Mouse (Mus musculus) regulatory T cell (primary cell): Measurements from ENCODE around the gene Ldlrad3.

Experiments used
- in situ Hi-C: fragments of 300-600 bp; cut with MboI, MseI; formaldehyde crosslinking; loops from one replicate; pipeline ENCODE4 v1.15.1; 2025; ENCODE audit warnings: high pct_unique_total_duplicates

Gene Ldlrad3

DNA sequence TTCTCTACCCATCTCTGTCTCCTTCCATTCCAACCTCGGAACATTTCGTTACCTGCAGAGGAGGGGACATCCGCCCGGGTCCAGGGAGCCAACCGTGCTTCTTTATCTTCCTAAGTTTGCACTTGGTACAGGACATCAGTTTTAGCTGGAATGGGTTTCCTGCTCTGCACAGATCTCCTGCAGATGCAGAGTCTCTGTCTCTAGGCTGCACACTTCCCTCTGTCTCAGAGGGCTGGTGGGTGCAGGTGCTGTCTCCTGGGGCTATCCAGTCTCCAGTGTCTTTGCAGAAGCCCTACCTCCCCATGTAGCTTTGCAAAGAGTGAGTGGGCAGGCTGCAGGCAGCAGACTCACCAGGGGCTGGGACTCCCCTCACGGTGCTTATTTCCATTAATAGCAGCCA, 109.9 kb downstream of the Ldlrad3 start:
- in situ Hi-C loops, result no loop called here

DNA sequence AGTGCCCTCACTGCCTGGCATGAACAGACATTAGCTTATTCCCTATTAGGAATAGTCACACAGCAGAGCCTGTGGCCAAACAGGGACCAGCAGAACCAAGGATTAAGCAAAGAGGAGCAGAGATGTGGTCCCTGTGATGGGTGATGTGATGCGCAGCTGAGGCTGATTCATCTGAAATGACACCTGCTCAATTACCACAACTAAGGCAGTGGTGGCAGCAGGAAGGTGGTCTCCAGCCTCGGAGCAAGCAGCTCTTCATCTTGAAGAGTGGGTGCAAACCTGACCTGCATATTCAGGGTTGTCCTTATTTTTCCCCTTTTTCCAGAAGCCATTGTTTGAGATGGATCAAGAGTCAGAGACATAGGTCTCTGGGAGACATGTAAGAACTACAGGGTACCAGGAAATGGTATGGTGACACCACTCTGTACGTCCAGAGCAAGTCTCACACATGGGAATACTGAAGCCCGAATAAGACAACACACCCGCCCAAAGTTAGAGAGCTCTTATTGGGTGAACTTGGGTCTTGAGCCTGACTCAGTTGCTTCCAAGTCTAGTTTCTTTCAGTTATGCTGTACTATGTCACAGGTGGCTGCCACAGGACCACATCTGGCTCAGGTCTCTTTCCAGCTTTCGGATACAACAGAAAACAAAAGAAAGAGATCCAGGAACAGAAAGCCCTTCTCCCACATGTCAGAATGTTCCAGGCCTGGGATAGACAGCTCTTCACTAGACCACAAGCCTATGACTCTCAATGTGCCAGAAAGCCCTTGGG, 112.7 kb downstream of the Ldlrad3 start:
- in situ Hi-C loops, result loop anchor here (5.0 kb wide), 1 partner anchor 166 kb away; no protein-coding TSS in a partner anchor

DNA sequence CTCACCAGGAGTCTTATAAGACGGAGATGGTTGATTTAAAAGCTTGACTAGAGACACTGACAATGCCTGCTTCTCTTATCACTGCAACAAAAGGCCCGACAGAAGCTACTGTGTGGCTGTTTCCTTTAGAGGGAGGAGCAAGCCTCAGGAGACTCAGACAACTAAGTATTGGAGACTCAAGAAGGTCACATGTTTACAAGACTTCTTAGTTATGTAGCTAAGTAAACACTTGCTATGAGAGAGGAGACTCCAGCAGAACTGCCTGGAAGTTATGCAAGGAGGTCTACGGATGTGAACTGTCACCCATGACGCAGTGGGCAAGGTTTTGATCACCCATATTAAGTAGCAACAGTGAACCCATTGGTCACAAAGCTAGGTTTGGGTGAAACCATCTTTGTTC, 113.3 kb downstream of the Ldlrad3 start:
- in situ Hi-C loops, result loop anchor here (5.0 kb wide), 1 partner anchor 166 kb away; no protein-coding TSS in a partner anchor

DNA sequence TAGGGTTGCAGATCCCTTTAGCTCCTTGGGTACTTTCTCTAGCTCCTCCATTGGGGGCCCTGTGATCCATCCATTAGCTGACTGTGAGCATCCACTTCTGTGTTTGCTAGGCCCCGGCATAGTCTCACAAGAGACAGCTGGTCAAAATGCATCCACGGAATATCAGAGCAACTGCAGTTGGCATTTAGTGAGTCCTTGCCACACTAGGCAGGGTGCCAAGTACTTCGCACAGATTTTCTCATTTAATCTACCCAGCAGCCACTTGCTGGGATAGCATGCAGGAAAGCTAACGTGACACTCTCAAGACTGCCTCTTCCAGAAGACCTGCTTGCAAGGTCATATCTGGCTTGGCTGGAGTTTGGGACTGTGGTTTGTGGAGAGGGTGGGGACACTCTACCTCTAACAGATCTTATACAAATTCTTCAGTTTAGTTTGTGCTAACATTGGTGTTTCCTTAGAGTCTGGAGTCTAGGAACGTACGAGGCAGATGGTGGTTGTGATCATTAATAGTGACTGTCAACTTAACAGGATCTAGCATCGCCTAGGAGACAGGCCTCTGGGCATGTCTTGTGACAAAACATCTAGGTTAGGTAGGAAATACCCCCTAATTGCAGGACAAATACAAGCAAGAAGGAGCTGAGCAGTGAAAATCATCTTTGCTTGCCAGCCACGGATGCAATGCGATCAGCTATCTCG, 115.0 kb downstream of the Ldlrad3 start:
- in situ Hi-C loops, result loop anchor here (5.0 kb wide), 1 partner anchor 164 kb away; no protein-coding TSS in a partner anchor

DNA sequence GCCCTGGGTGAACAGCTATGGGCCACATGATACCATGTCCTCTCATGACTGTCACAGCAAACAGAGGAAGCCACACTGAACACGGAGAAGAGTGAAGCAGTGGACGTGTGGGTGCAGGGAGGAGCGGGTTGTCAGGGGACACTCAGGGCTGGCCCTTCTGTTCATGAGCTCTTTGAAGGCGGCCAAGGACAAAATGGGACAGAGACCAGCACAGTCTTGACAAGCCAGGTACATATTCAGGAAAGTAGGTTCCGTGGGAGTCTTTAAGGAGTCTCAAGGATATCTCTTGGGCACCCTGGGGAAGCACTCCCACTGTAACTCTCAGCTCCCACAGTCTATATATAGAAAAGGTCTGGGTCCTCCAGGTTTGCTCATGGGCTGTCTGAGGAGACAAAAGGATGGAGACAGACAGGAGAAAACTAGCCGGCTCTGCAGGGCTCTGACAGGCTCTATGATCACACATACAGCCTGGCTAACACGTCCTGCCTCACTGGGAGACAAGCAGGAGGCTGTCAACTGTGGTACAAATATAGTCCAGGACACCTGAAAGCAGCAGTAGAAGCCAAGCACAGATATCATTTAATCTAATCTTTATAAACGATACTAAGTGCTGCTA, 121.3 kb downstream of the Ldlrad3 start:
- in situ Hi-C loops, result no loop called here

DNA sequence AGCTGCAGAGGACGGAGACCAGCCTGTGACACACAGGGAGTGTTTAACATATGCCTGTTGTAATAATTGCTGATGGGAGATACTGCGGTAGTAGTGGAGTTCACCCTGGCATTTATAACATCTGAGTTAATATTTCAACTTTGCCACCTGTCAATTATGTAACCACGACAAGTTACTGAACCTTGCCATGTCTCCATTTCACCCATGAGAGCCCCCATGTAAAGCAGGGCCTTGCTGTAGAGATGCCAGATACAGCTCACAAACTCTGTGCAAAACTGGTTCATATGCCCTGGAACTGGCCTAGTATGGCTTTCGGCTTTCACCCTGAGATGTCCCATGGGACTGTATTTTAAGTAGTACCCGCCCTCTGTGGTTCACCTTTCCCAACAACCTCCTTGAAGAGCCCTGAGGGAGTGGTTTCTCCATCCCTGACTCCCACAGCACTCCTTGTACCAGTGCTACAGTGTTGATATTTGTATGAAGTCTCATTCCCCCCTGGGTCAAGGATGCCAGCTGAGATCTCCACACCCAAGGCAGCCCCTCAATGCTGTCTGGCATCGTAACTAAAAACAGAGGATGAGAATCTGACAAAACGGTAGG, 122.2 kb downstream of the Ldlrad3 start:
- in situ Hi-C loops, result no loop called here

DNA sequence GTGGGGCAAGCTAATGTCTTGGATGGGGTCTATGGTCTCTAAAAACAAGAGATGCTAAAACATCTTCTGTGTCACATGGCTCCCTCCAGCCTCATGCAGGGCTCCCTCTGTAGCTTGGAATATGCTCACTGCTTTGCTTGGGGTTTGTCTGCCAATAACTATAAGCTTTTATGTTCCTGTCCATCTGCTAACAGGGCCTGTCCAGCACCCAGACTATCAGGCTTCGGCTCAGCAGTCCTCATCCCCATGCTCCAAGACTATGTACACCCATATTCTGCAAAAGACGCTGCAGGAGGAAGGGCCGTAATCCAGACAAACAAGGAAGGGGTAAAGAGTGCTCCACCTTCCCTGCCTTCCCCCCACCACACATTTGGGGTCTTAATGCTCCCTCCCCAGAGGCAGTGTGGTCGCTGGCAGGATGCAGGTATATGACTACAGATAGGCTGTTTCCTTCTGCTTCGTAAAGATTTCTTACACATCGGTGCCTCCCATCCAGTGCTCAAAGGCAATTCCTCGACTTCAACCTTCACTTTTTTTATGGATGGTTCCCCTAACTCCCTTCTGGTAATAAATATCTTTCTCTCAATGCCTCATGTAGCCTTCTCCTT, 123.2 kb downstream of the Ldlrad3 start:
- in situ Hi-C loops, result no loop called here

DNA sequence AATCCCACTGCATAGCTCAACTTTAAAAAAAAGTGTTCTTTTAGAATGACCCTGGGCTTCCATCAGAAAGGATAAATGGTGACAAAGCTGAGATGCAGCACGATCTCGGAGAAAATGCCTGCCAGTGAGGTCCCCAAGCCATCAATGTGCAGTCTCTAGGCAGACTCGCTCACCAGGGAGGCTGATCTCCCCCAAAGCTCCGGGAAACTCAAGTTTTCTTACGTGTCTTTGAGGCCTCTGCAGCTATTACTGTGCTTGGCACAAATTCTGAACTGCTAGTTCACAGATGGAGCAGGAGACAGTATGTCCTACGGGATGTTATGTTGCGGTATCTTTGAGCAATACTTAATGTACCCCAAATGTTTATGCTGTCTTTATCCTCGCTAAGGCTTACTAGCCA, 124.3 kb downstream of the Ldlrad3 start:
- in situ Hi-C loops, result no loop called here

DNA sequence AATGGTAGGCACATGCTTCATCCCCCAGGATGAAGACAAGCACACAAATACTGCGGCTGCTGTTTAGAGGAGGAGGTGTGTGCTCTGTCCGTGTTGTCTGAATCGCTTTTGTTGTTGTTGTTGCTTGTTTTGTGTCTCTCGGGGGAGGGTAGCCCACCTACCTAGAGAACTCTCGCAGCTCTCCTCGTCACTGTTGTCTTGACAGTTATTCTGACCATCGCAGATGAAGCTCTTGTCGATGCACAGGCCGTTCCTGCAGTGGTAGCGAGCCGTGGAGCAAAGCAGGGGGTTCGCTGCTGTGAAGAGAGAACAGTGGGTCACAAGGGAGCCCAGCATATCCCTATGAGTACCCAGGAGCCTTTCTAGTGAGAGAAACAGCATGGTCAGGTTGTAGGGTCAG, 128.4 kb downstream of the Ldlrad3 start:
- in situ Hi-C loops, result no loop called here

DNA sequence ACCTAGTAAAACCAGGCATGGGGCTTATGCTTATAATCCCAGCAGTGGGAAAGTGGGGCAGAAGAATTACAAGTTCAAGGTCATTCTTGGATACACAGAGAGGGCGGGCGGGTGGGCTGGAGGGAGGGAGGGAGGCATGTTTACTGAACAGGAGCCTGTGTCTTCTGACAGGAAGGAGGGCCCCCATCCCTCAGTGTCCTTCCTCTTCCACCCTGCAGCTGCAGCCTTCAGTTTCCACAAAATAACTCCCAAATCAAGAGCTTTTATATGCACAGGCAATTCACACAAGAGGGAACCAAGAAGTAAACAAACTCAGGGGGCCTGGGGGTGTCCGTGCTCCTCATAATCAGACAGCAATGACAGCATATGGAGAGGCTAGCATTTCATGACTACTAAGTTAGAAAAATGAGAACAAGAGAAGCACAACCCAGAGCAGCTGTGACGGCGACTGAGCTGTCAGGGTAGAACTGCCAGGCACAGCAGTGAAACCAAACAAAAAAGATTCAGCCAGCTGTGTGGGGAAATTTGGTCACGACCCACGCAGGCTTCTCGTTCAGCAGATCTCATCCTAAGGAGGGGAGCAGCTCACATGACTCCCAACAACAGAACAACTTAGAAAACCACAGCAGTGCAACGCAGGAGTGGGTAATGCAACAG, 129.0 kb downstream of the Ldlrad3 start:
- in situ Hi-C loops, result no loop called here

DNA sequence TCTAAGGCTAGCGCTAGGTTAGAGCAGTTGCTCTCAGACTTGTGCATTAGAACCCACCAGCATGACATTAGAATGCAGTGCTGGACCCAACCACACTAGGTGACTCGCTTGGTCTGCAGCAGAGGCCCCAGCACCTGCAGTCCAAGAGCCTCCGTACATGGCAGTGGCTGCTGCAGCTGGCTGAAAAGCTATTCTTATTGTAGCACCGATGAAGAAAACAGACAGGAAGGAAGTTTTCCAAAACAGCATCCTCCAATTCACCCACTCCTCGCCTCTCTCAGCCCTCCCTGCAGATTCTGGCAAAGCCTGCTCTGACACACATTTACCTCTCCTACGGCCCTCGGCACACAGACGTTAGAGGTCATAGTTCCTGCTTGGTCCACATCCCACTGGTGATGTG, 130.0 kb downstream of the Ldlrad3 start:
- in situ Hi-C loops, result no loop called here

DNA sequence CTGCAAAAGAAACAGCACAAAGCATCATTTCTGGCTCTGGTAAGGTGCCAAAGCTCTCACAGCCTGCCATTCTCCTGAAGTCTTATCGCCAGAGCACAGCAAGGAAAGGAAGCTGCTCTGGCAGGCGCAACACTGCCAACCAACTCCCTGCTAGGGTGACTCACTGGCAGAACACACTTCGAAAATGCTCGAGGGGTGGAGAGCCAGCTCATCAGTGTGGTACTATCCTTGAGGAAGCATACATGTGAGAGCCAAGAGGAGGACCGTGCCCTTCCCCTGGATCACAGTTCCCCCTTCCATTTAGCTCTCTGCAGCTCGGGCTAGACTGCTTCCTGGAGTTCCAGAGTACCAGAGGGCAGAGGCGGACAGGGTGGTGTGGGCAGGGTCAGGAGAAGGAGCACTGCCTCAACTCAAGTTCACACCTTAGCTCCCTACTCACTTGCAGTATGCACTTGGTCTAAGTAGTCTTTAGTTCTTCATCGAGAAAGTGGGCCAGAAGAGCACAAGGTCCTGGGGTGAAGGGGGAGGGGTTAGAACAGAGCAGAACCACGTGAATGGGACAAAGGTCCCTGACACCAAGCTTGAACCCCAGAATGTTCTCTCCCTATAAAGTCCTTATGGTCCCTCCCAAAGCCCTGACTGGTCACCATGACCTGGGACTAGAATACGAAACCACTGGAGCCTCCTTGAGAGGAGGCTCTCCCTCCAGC, 133.1 kb downstream of the Ldlrad3 start:
- in situ Hi-C loops, result no loop called here

DNA sequence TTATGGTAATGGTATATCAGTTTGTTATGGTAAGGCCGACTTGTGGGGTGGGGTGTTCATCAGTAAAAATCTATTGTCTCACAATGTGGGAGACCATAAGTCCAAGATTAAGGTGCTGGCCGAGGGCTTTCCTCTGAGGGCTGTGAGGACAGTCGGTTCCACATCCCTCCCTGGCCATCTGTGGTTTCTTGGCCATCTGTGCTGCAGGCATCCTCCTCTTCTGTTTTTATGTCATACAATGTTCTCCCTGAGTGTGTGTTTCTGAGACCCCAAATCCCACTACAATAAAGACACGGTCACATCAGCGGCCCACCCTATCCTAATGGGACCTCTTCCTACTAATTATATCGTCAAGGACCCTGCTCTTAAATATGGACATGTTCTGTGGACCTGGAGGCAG, 133.8 kb downstream of the Ldlrad3 start:
- in situ Hi-C loops, result no loop called here

DNA sequence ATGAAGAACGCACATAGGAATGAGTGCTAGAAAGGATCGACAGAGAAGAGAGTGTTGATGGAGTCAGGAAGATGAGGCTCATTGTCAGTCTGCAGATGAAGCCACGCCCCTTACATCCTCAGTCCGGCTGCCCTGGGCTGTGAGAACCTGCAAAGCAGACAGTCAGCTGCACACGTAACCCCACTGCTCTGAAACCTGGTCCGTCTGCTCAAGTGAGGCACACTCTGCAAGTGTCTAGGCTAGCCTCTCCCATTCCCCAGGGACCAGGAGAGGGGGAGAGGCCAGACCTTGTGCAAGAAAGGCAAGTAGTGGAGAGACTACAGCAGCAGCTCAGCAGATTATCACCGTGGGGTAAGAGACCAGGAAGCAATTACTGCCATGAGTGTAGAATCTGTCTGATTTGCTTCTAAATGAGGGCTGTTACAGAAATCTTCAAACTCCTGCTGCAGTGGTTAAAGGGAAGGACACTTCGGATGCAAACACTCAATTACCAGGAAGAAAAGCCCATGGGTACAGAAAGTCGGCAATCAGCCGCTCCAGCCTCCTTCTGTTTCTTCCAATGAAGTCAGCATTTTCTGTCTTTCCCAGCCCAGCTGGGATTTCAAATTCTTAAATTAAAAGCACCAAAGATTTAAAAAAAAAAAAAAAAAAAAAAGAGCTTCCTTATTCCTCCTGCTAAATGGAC, 136.2 kb downstream of the Ldlrad3 start:
- in situ Hi-C loops, result no loop called here

DNA sequence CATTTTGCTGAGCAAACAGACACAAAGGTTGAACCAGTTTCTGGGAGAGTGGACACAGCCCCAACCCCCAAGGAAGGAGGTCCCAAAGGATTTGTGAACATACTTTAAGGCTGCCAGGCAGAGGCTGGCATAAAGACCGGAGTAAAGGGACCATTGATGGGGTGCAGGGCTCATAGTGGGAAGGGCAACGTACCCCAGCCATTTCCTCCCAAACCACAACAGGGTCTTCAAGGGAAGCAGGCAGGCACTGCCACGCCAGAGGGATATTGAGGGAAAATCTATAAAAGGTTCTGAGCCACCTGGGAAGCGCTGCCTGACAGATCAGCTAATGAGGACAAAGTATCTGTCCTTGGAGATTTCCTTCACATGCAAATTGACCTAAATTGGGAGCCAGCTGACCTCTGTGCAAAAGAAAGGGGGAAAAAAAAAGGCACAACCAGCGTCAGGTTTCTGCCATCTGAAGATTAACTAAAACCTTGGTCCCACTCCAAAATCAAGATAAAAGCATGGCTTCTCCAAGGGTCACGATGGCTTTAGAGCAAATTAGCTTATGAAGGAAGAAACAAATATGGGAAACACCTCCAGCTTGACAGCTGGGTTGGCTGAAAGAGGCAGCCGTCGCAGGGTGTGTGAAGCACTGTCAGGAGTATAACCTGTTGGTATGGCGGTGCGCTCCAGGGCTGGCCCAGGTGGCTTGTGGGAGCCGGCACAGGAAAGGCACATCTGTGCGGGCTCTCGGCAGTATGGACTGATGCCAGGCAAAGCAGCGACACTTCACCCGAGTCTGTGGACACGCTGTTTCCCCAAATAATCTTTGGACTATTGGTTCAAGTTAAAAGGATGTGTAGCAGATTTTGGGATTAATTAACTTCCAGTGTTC, 137.6 kb downstream of the Ldlrad3 start:
- in situ Hi-C loops, result no loop called here

DNA sequence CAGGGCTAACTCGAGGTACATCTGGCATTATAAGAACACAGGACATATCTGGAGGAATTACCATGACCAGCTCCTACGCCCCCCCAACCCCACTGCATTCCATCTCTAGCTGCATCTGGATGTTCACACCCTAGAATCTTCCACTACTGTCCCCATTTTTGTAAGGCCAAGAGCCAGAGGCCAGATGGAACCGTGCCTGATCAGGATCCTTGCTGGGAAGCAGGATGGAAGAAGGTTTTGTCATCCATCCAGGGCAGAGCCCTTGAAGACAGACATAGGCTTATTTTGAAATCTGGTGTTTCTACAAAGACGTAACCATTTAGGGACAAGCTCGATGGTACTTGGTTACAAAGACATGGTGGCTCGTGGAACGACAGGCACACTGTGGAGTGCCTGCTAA, 139.7 kb downstream of the Ldlrad3 start:
- in situ Hi-C loops, result no loop called here

DNA sequence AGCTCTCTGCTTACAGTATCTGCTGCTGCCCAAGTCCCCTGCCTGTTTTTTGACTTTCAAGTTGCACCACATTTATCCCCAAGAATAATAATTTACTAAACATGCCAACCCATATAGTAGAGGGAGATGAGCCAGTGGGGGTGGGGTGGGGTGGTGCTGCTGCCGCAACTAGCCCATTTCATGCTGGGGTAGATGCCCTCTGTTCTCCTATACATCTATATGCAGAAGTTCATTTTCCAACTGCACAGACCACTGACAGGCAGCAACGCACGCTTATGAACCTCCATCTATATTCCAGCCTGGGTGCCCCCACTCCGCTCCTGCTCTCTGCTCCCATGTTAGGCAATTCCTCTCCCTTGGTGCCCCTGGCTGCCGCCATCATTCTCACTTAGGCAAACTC, 145.7 kb downstream of the Ldlrad3 start:
- in situ Hi-C loops, result no loop called here

DNA sequence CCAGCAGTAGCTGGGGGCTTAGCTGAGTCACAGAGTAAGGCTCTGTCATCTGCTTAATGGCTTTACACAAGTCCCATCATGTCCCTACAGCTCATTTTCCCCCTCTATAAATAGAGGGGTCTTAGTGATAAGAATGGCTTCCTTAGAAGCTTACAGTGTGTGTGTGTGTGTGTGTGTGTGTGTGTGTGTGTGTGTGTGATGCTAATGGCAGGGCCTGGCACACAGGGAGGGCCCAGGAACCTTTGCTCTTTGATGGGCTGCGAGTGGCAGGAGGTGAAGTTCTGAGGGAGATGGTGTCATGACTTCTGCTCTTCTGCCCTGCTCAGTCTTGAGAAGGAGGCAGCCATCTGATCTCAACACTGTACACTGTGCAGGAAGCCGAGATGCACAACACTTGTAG, 146.2 kb downstream of the Ldlrad3 start:
- in situ Hi-C loops, result no loop called here
